Mouse (Mus musculus): ENCODE data around the gene 5430427O19Rik. TPM values are rescaled to one million over a fixed set of nuclear protein-coding genes. Genes with fewer than 3 reads are reported as not detected.

The 5430427O19Rik gene
- total RNA-seq (2021), result under 1 TPM in 1 of 2 experiments, not detected in 1; 0.06 TPM
- long read RNA-seq, experiment 1, result 0 reads
- long read RNA-seq, experiment 2, result 0 reads

GRCm38 (mm10) chrX:85869914-85870483 lies at the start of gene 5430427O19Rik:
5430427O19Rik (plus strand) TSS chrX:85870354.
- DNase-seq, result no peak
- intact Hi-C loops (cut with DNase I; ENCODE audit: low total_unique reads), result no loop called here

DNA sequence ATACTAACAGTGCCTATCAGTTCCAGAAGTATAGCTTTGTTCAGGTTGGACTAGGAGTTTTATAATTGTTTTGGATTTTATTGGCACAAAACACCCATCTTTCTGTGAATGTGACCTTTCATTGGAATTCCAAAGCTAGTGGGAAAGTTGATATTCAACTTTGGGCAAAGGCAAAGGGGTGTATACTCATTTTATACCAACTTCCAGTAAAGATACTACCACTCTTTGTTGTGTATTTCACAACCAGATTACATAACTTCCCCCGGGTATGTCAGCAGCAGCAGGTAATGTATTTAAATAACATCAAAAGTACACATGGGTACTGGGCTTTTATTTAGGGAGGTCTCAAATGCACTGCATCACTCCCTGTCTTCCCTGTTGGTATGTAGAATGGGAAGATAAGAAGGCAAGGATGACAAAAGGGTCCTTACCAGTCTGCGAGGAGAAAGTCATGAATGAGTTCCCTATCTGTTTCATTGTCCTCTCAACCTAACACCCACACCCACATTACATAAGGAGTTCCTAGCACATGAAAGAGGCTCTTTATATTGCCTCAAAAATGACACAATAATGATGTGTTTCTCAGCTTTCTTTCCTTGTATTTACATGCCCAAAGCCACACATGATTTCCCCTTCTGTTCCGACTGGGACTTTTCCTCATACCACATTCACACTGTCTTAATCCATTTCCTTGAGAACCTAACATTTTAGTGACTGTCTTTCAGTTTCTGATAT lies 42.3 kb upstream of the 5430427O19Rik start:
- DNase-seq, result no peak
- intact Hi-C loops (cut with DNase I; ENCODE audit: low total_unique reads), result no loop called here

DNA sequence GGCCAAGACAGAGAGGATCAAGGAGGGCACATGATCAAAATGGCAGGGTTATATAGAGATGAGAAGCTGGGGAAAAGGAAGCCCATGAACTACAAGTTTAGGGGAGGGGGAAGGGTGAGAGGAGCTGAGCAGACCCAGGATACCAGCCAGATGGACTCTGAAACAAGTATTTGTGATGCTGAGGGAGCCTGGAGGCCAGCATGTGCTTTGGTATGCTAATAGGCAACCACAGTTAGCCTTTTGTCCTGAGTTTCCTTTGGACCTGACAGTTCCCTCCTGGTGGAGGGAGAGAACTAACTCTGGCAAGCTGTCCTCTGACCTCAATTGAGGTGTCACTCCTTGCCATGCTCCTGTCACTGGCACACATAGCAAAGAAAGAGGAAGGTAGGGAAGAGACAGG lies 41.2 kb upstream of the 5430427O19Rik start:
- no peak for DNase-seq
- intact Hi-C loops (cut with DNase I; ENCODE audit: low total_unique reads), result no loop called here

DNA sequence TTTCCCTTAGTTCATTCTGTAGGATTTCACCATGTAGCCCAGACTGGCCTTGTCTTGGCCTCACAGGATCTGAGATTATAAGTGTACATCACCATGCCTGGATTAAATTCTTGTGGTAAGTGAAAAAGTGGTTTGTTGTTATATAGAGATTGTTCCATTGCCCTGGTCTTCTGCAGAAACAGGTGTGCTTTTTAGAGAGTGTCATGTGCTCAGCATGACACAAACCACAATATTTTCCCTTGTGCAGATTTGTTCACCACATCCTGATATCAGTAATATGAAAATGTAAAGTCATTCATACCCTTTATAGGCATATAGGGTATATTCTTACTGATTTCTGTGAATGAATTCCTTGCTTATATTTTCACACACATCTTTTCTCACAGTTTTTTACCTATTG lies 31.0 kb upstream of the 5430427O19Rik start:
- intact Hi-C loops (cut with DNase I; ENCODE audit: low total_unique reads), result no loop called here
- no peak for DNase-seq

GRCm38 (mm10) chrX:85855938-85856337 lies 14.2 kb upstream of the 5430427O19Rik start:
- intact Hi-C loops (cut with DNase I; ENCODE audit: low total_unique reads), result no loop called here
- DNase-seq, result no peak

GRCm38 (mm10) chrX:85857169-85857568 lies 13.0 kb upstream of the 5430427O19Rik start:
- DNase-seq, result no peak
- intact Hi-C loops (cut with DNase I; ENCODE audit: low total_unique reads), result no loop called here

GRCm38 (mm10) chrX:85868079-85868478 lies 2.1 kb upstream of the 5430427O19Rik start:
- DNase-seq, result no peak
- intact Hi-C loops (cut with DNase I; ENCODE audit: low total_unique reads), result no loop called here

DNA sequence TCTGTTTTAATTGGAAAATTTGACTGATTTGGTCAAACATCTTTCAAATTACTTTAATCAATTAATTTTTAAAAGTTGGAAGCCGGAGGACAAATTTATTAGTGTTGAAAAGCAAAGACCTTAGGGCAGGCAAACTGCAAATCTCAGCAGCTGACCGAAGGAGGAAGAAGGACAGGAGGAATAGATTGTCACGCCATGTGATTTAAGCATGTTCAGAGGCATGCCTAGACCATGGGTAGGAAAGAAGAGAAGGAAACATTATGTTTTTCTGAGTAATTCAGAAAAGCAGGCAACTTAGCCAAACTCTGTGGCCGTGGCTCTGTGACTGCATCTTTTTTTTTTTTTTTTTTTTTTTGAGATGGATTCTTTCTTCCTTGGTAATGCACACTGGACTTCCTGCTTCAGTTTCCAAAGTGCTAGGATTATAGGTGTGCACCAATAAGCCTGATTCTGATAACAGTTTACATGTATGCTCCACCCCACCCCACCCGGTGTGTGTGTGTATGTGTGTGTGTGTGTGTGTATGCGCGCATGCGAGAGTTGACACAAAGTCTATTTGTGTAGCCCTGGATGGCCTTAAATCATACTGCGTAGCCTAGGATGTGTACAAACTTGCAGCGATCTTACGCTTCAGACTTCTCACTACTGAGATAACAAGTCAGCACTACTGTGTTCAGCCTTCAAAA lies 1.4 kb downstream of the 5430427O19Rik start:
- intact Hi-C loops (cut with DNase I; ENCODE audit: low total_unique reads), result no loop called here
- DNase-seq, result no peak

GRCm38 (mm10) chrX:85874367-85874766 lies 4.2 kb downstream of the 5430427O19Rik start:
- no peak for DNase-seq
- intact Hi-C loops (cut with DNase I; ENCODE audit: low total_unique reads), result no loop called here

GRCm38 (mm10) chrX:85875951-85876350 lies 5.8 kb downstream of the 5430427O19Rik start:
- intact Hi-C loops (cut with DNase I; ENCODE audit: low total_unique reads), result no loop called here
- DNase-seq, result no peak

GRCm38 (mm10) chrX:85877747-85878146 lies 7.6 kb downstream of the 5430427O19Rik start:
- intact Hi-C loops (cut with DNase I; ENCODE audit: low total_unique reads), result no loop called here

DNA sequence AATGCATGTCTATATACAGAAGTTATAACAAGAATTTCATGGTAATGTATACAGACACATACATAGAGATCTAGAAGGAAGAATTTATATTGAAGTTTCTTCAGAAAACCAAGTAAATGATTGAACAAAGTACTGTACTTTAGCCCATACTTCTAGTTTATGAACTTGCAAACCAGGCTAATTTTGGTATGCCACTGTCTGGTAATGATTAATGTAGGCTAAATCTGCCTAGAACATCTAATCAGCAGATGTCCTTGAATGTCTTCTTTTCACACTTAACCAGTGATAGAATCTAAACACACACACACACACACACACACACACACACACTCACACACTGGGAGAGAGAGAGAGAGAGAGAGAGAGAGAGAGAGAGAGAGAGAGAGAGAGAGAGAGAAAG lies 8.1 kb downstream of the 5430427O19Rik start:
- intact Hi-C loops (cut with DNase I; ENCODE audit: low total_unique reads), result no loop called here
- DNase-seq, result no peak

More at GRCm38 (mm10) chrX:85877747-85878146, 7.6 kb downstream of the 5430427O19Rik start:
- no peak for DNase-seq

GRCm38 (mm10) chrX:85879198-85879977 lies 9.2 kb downstream of the 5430427O19Rik start:
- peak; percentile 11 for DNase-seq
- intact Hi-C loops (cut with DNase I; ENCODE audit: low total_unique reads), result no loop called here

DNA sequence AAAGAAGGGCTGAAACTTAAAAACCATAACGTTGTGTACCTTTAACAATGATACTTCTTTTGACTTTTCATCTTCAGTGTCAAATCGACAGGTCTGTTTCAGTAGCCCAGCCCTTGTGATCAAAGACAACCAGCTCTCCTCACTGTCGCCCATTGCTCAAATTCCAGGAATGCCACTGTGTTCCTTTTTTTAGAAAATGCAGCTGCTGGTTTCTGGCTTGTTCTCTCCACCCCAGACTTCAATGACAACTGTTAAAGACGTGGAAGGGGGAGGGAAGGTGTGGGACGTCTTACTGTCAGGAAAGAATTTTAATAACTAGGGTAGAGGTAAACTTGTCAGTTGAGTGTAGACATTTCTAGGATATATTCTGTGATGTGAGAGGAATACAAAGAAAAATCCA lies 16.5 kb downstream of the 5430427O19Rik start:
- DNase-seq, result no peak
- intact Hi-C loops (cut with DNase I; ENCODE audit: low total_unique reads), result no loop called here

DNA sequence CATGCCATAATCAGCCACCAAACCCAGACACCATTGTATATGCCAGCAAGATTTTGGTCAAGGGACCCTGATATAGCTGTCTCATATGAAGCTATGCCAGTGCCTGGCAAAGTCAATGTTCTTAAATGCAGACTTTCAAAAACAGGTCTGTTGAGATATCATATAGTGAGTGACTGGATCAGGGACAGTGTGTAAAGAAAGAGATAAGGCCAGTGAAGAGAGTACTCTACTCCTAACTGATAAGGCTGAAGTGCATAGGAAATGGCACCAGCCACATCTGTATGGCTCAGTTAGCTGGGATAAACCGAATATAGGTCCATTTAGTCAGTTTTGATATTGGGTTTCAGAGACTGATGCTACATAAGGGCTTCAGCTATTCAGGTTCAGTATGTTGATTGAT lies 31.0 kb downstream of the 5430427O19Rik start:
- no peak for DNase-seq
- intact Hi-C loops (cut with DNase I; ENCODE audit: low total_unique reads), result no loop called here

DNA sequence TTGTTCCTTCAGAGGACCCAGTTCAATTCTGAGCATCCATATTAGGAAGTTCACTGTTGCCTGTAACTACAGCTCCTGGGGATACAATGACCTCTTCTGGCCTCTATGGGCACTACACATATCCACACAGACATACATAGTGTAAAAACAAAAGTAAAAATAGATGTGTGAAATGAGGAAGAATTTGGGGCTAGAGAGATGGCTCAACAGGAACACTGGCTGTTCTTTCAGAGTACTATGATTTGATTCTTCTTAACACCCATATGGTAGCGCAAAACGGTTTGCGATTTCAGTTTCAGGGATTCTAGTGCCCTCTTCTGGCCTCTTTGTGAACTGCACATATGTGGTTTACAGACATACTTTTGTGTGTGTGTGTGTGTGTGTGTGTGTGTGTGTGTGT lies 48.9 kb downstream of the 5430427O19Rik start:
- intact Hi-C loops (cut with DNase I; ENCODE audit: low total_unique reads), result loop anchor here (10.0 kb wide), 1 partner anchor 244 kb away; no protein-coding TSS in a partner anchor
- DNase-seq, result no peak

DNA sequence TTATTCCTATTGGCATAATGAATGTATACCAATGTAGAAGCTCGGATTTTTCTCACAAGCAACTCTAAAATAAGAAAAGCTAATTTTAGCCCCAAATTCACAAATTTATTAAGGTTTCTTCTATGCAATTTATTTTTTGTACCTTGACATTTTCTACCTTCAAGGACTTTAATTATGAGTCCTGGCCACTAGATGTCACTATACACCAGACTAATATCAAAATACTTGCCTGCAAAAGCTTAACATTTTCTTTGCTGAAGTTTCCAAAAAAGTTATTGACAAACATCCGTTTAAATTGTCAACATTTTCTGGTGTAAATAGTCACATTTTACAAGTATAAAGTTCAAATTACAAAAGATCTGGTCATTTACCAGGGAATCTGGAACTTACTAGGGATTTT lies 62.8 kb downstream of the 5430427O19Rik start:
- intact Hi-C loops (cut with DNase I; ENCODE audit: low total_unique reads), result no loop called here

More for the DNA sequence above, 62.8 kb downstream of the 5430427O19Rik start:
- no peak for DNase-seq
